Mouse (Mus musculus): ENCODE data around the gene Plvap. TPM values are rescaled to one million over a fixed set of nuclear protein-coding genes. Genes with fewer than 3 reads are reported as not detected.

Plvap gene
- 5.2 and 5.6 TPM in 2 replicates for polyA plus RNA-seq (2015; fragmentation: Nextera tagmentation; extraction: Ambion mirVana)

- whole genome bisulfite sequencing, result 87% methylated on average over 14 of the region's 14 CpGs
- no peaks in the 10 kb centered on the region for H3K9me3 ChIP-seq
- no peak within 1 kb of the TSS for H3K4me2 ChIP-seq
- peaks cover 7% of the 10 kb centered on the region for H3K4me1 ChIP-seq
- no peak within 1 kb of the TSS for H3K9ac ChIP-seq
- no peak for ATAC-seq (replicated peaks)
- H3K36me3 ChIP-seq (replicated peaks), result no peaks in the 10 kb centered on the region
- no peak within 1 kb of the TSS for H3K4me3 ChIP-seq
- H3K27ac ChIP-seq, result no peak within 1 kb of the TSS
- peaks cover 44% of the 10 kb centered on the region for H3K27me3 ChIP-seq (replicated peaks)
These were observed at the start of gene Plvap for GRCm38 (mm10) chr8:71511644-71512043. Gene Plvap (minus strand): TSS chr8:71511752.

- no peak overlapping the region for H3K4me2 ChIP-seq
- H3K9me3 ChIP-seq, result no peaks in the 10 kb centered on the region
- no peak for ATAC-seq (replicated peaks)
- no peak overlapping the region for H3K9ac ChIP-seq
- peaks cover 18% of the 10 kb centered on the region for H3K4me1 ChIP-seq
- H3K4me3 ChIP-seq, result no peak overlapping the region
- WGBS, result 88% methylated on average over 5 of the region's 5 CpGs
- H3K27me3 ChIP-seq (replicated peaks), result peaks cover 72% of the 10 kb centered on the region
- H3K36me3 ChIP-seq (replicated peaks), result no peaks in the 10 kb centered on the region
- H3K27ac ChIP-seq, result no peak overlapping the region
These were observed 49.2 kb upstream of the Plvap start for GRCm38 (mm10) chr8:71560765-71561164.

GRCm38 (mm10) chr8:71560071-71560470 is 48.5 kb upstream of the Plvap start:
- H3K4me2 ChIP-seq, result no peak overlapping the region
- no peak overlapping the region for H3K27ac ChIP-seq
- peaks cover 18% of the 10 kb centered on the region for H3K4me1 ChIP-seq
- WGBS, result 83% methylated on average over 3 of the region's 3 CpGs
- H3K27me3 ChIP-seq (replicated peaks), result peaks cover 74% of the 10 kb centered on the region
- ATAC-seq (replicated peaks), result no peak
- no peak overlapping the region for H3K4me3 ChIP-seq
- no peaks in the 10 kb centered on the region for H3K9me3 ChIP-seq
- H3K36me3 ChIP-seq (replicated peaks), result no peaks in the 10 kb centered on the region
- no peak overlapping the region for H3K9ac ChIP-seq

- 2% methylated on average over 24 of the region's 24 CpGs for WGBS
- H3K27me3 ChIP-seq (replicated peaks), result peaks cover 70% of the 10 kb centered on the region
- H3K4me1 ChIP-seq, result peaks cover 18% of the 10 kb centered on the region
- H3K9ac ChIP-seq, result no peak overlapping the region
- ATAC-seq (replicated peaks), result no peak
- peak overlapping the region; percentile 20 for H3K4me3 ChIP-seq
- H3K4me2 ChIP-seq, result peak overlapping the region; percentile 34
- H3K9me3 ChIP-seq, result no peaks in the 10 kb centered on the region
- no peak overlapping the region for H3K27ac ChIP-seq
- no peaks in the 10 kb centered on the region for H3K36me3 ChIP-seq (replicated peaks)
These were observed 47.6 kb upstream of the Plvap start for GRCm38 (mm10) chr8:71558958-71559690.

- peak within 1 kb of the TSS; percentile 20 for H3K4me3 ChIP-seq
- H3K27ac ChIP-seq, result no peak within 1 kb of the TSS
- H3K4me2 ChIP-seq, result peak within 1 kb of the TSS; percentile 34
- peaks cover 18% of the 10 kb centered on the region for H3K4me1 ChIP-seq
- H3K9ac ChIP-seq, result 0 out of 2 replicates have a peak within 1 kb of the TSS, but pooled peaks have one; percentile 5
- H3K9me3 ChIP-seq, result no peaks in the 10 kb centered on the region
- H3K27me3 ChIP-seq (replicated peaks), result peaks cover 70% of the 10 kb centered on the region
- ATAC-seq (replicated peaks), result no peak
- no peaks in the 10 kb centered on the region for H3K36me3 ChIP-seq (replicated peaks)
- 4% methylated on average over 69 of the region's 70 CpGs for WGBS
These were observed 46.8 kb upstream of the Plvap start, which contains the start of gene Tmem221 for GRCm38 (mm10) chr8:71558071-71558957. Gene Tmem221 (minus strand): TSS chr8:71558871.

GRCm38 (mm10) chr8:71554644-71555043 is 43.1 kb upstream of the Plvap start:
- H3K4me2 ChIP-seq, result no peak overlapping the region
- no peaks in the 10 kb centered on the region for H3K9me3 ChIP-seq
- H3K27ac ChIP-seq, result no peak overlapping the region
- no peak overlapping the region for H3K4me3 ChIP-seq
- H3K36me3 ChIP-seq (replicated peaks), result no peaks in the 10 kb centered on the region
- H3K27me3 ChIP-seq (replicated peaks), result peaks cover 36% of the 10 kb centered on the region
- H3K4me1 ChIP-seq, result peaks cover 10% of the 10 kb centered on the region; the same call in 1 of the 2 replicates
- H3K9ac ChIP-seq, result no peak overlapping the region
- no peak for ATAC-seq (replicated peaks)
- WGBS, result 86% methylated on average over 2 of the region's 2 CpGs

- Histone ChIP-seq H3K36me3 (replicated peaks) (no peaks in the 10 kb centered on the region), H3K4me3 (no peak overlapping the region), H3K9ac (no peak overlapping the region), H3K4me1 (peaks cover 9% of the 10 kb centered on the region; the same call in 1 of the 2 replicates), H3K9me3 (no peaks in the 10 kb centered on the region), H3K4me2 (no peak overlapping the region), H3K27me3 (replicated peaks) (peaks cover 30% of the 10 kb centered on the region), H3K27ac (no peak overlapping the region)
- 76% methylated on average over 6 of the region's 6 CpGs for WGBS
- no peak for ATAC-seq (replicated peaks)
These were observed 42.4 kb upstream of the Plvap start for GRCm38 (mm10) chr8:71554001-71554400.

- no peak overlapping the region for H3K4me3 ChIP-seq
- H3K27me3 ChIP-seq (replicated peaks), result peaks cover 18% of the 10 kb centered on the region
- H3K9me3 ChIP-seq, result no peaks in the 10 kb centered on the region
- WGBS, result 78% methylated on average over 6 of the region's 6 CpGs
- no peak overlapping the region for H3K9ac ChIP-seq
- peaks cover 5% of the 10 kb centered on the region for H3K36me3 ChIP-seq (replicated peaks)
- H3K27ac ChIP-seq, result no peak overlapping the region
- no peaks in the 10 kb centered on the region for H3K4me1 ChIP-seq
- no peak for ATAC-seq (replicated peaks)
- H3K4me2 ChIP-seq, result no peak overlapping the region
These were observed 41.2 kb upstream of the Plvap start for GRCm38 (mm10) chr8:71552770-71553169.

GRCm38 (mm10) chr8:71550754-71551153 is 39.2 kb upstream of the Plvap start:
- Histone ChIP-seq H3K4me1 (no peaks in the 10 kb centered on the region), H3K36me3 (replicated peaks) (peaks cover 15% of the 10 kb centered on the region), H3K9ac (no peak overlapping the region), H3K27ac (no peak overlapping the region), H3K4me2 (no peak overlapping the region), H3K9me3 (no peaks in the 10 kb centered on the region), H3K27me3 (replicated peaks) (peaks cover 1% of the 10 kb centered on the region; the same call in 1 of the 2 replicates), H3K4me3 (no peak overlapping the region)
- ATAC-seq (replicated peaks), result no peak
- 68% methylated on average over 7 of the region's 7 CpGs for WGBS

- H3K9ac ChIP-seq, result no peak overlapping the region
- no peaks in the 10 kb centered on the region for H3K9me3 ChIP-seq
- peaks cover 19% of the 10 kb centered on the region for H3K36me3 ChIP-seq (replicated peaks)
- no peak for ATAC-seq (replicated peaks)
- H3K27me3 ChIP-seq (replicated peaks), result no peaks in the 10 kb centered on the region
- peaks cover 11% of the 10 kb centered on the region for H3K4me1 ChIP-seq
- H3K27ac ChIP-seq, result no peak overlapping the region
- WGBS, result 84% methylated on average over 7 of the region's 7 CpGs
- H3K4me2 ChIP-seq, result no peak overlapping the region
- H3K4me3 ChIP-seq, result no peak overlapping the region
These were observed 36.0 kb upstream of the Plvap start for GRCm38 (mm10) chr8:71547590-71547989.

GRCm38 (mm10) chr8:71545053-71545452 is 33.5 kb upstream of the Plvap start:
- H3K4me2 ChIP-seq, result no peak overlapping the region
- H3K27ac ChIP-seq, result no peak overlapping the region
- 90% methylated on average over 11 of the region's 11 CpGs for WGBS
- no peaks in the 10 kb centered on the region for H3K27me3 ChIP-seq (replicated peaks)
- no peak overlapping the region for H3K9ac ChIP-seq
- H3K9me3 ChIP-seq, result no peaks in the 10 kb centered on the region
- H3K4me1 ChIP-seq, result peaks cover 11% of the 10 kb centered on the region
- no peak for ATAC-seq (replicated peaks)
- H3K4me3 ChIP-seq, result no peak overlapping the region
- H3K36me3 ChIP-seq (replicated peaks), result peaks cover 19% of the 10 kb centered on the region

- no peak for ATAC-seq (replicated peaks)
- 90% methylated on average over 9 of the region's 9 CpGs for WGBS
These were observed 32.2 kb upstream of the Plvap start for GRCm38 (mm10) chr8:71543755-71544154.

More at GRCm38 (mm10) chr8:71543755-71544154, 32.2 kb upstream of the Plvap start:
- Histone ChIP-seq H3K4me3 (peak overlapping the region; percentile 80), H3K9ac (peak overlapping the region; percentile 89), H3K9me3 (no peaks in the 10 kb centered on the region), H3K4me2 (peak overlapping the region; percentile 73), H3K27ac (no peak overlapping the region), H3K36me3 (replicated peaks) (peaks cover 17% of the 10 kb centered on the region), H3K4me1 (peaks cover 11% of the 10 kb centered on the region), H3K27me3 (replicated peaks) (no peaks in the 10 kb centered on the region)

Measured in midbrain, embryonic 15.5 days (tissue).